Comparison of ENCODE assay signal across 30 mouse cellular contexts in the genomic region with DNA sequence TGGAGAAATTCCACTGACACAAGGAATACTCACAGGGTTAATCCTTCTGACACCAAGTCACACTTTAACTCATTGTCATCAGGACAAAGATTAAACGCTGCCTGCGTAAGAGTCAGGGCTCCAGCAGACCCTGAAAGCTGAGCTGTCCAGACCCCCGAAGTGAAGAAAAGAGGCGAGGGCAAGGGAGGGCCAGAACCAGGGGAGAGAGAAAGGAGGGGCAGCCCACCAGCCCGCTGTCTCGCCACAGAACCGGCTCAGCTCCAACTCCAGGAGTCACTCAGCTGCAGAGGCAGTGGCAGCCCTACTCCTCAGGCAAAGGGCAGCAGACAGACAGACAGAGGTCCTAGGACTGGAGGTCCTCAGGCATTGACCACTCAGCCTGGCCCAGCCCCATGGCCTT. TPM values are rescaled to one million over a fixed set of nuclear protein-coding genes. Genes with fewer than 3 reads are reported as not detected.
DNase-seq lines count a peak whose midpoint lies in the region; ATAC-seq and TF ChIP-seq lines count a peak whose summit lies in the region.
"Had no signal": no experiment of that assay in that cellular context is flagged by ENCODE, and none has a peak within 500 bp of the region (broad histone marks: within the 10 kb centered on the region; RNA-seq: fewer than 3 reads in every experiment).

A gene (plus strand): TSS at position 136 of the 400 bp plus-strand sequence.

- no peaks in the 10 kb centered on the region for H3K9me3 ChIP-seq in forebrain, postnatal 0 days (ENCODE audit: low read length)
- no peaks in the 10 kb centered on the region for H3K9me3 ChIP-seq in forebrain, embryonic 12.5 days
- H3K9me3 ChIP-seq: embryonic facial prominence, embryonic 12.5 days; G1E; limb, embryonic 12.5 days; liver, embryonic 13.5 days; midbrain, embryonic 12.5 days; stomach, embryonic 15.5 days had no signal

- no peak for DNase-seq in forebrain, postnatal 0 days
- DNase-seq in brain, embryonic 14.5 days (ENCODE audit: low read depth): no peak
- peak; percentile 59 to 76 for DNase-seq in kidney, adult 8-10 months
- peak; percentile 24 for DNase-seq in kidney, postnatal 14 days
- no peak for DNase-seq in spleen, postnatal 4 days (ENCODE audit: low spot score in 2 of 2)
- DNase-seq in lung, postnatal 25 days (ENCODE audit: low spot score): no peak
- DNase-seq: adrenal gland, postnatal 10 days; cerebellum, adult 18-20 months; cerebellum, postnatal 36 days; gastrocnemius, postnatal 14 days; heart, adult 18-20 months; liver, embryonic 13.5 days; lung, embryonic 14.5 days; lung, postnatal 4 days; right cerebral cortex, postnatal 25 days; thymus, adult 2 months had no signal

- no peaks in the 10 kb centered on the region for H3K36me3 ChIP-seq in forebrain, postnatal 0 days (ENCODE audit: insufficient read depth)
- no peaks in the 10 kb centered on the region for H3K36me3 ChIP-seq in forebrain, embryonic 12.5 days (replicated peaks)
- H3K36me3 ChIP-seq: embryonic facial prominence, embryonic 12.5 days; G1E; limb, embryonic 12.5 days; liver, embryonic 13.5 days; midbrain, embryonic 12.5 days; stomach, embryonic 15.5 days had no signal

- H3K9ac ChIP-seq in forebrain, postnatal 0 days: no peak within 1 kb of the TSS
- H3K9ac ChIP-seq in forebrain, embryonic 12.5 days: no peak within 1 kb of the TSS
- H3K9ac ChIP-seq: embryonic facial prominence, embryonic 12.5 days; limb, embryonic 12.5 days; liver, embryonic 13.5 days; lung, embryonic 14.5 days; midbrain, embryonic 12.5 days; stomach, embryonic 15.5 days had no signal

- TF ChIP-seq CTCF in forebrain, postnatal 0 days (IDR thresholded peaks at IDR 0.05; ENCODE audit: low read depth): no peak
- TF ChIP-seq CTCF in brain, embryonic 14.5 days (IDR thresholded peaks at IDR 0.05; ENCODE audit: borderline replicate concordance, extremely low read depth, insufficient read depth, insufficient read length): no peak

- no peak within 1 kb of the TSS for H3K27ac ChIP-seq in forebrain, postnatal 0 days (ENCODE audit: low read depth, low read length)
- no peak within 1 kb of the TSS for H3K27ac ChIP-seq in forebrain, embryonic 12.5 days
- H3K27ac ChIP-seq: embryonic facial prominence, embryonic 12.5 days; limb, embryonic 12.5 days; liver, embryonic 13.5 days; midbrain, embryonic 12.5 days; stomach, embryonic 15.5 days had no signal

- no peaks in the 10 kb centered on the region for H3K27me3 ChIP-seq in forebrain, postnatal 0 days (ENCODE audit: insufficient read depth, low read length)
- H3K27me3 ChIP-seq in forebrain, embryonic 12.5 days: no peaks in the 10 kb centered on the region
- H3K27me3 ChIP-seq: embryonic facial prominence, embryonic 12.5 days; limb, embryonic 12.5 days; midbrain, embryonic 12.5 days; stomach, embryonic 15.5 days had no signal

- H3K4me3 ChIP-seq in forebrain, postnatal 0 days (ENCODE audit: low read depth, low read length): no peak within 1 kb of the TSS
- no peak within 1 kb of the TSS for H3K4me3 ChIP-seq in forebrain, embryonic 12.5 days (replicated peaks)
- H3K4me3 ChIP-seq: embryonic facial prominence, embryonic 12.5 days; erythroblast, embryonic 14.5 days; limb, embryonic 12.5 days; liver, embryonic 13.5 days; midbrain, embryonic 12.5 days; stomach, embryonic 15.5 days had no signal

- no peak within 1 kb of the TSS for H3K4me2 ChIP-seq in forebrain, postnatal 0 days (ENCODE audit: low read depth)
- no peak within 1 kb of the TSS for H3K4me2 ChIP-seq in forebrain, embryonic 12.5 days
- H3K4me2 ChIP-seq: embryonic facial prominence, embryonic 12.5 days; limb, embryonic 12.5 days; liver, embryonic 13.5 days; lung, embryonic 14.5 days; midbrain, embryonic 12.5 days; stomach, embryonic 15.5 days had no signal

- TF ChIP-seq POLR2A in brain, embryonic 14.5 days (IDR thresholded peaks at IDR 0.05; ENCODE audit: borderline replicate concordance, extremely low read depth, insufficient read depth, insufficient read length, poor library complexity, severe bottlenecking): no peak

- H3K4me1 ChIP-seq in forebrain, postnatal 0 days (ENCODE audit: insufficient read depth): no peaks in the 10 kb centered on the region
- H3K4me1 ChIP-seq in forebrain, embryonic 12.5 days: no peaks in the 10 kb centered on the region
- H3K4me1 ChIP-seq: embryonic facial prominence, embryonic 12.5 days; limb, embryonic 12.5 days; liver, embryonic 13.5 days; midbrain, embryonic 12.5 days; stomach, embryonic 15.5 days had no signal

- 8% methylated on average over 7 of the region's 7 CpGs for WGBS in forebrain, postnatal 0 days
- WGBS in forebrain, embryonic 12.5 days: 11% methylated on average over 7 of the region's 7 CpGs

- no peak for ATAC-seq in forebrain, postnatal 0 days
- ATAC-seq in forebrain, embryonic 12.5 days (ENCODE audit: low FRiP score): no peak
- no peak for ATAC-seq in megakaryocyte progenitor cell, adult 5-6 weeks (replicated peaks; ENCODE audit: poor library complexity)
- ATAC-seq: activated CD4-positive, CD25-positive, alpha-beta regulatory T cell, adult 4 months; forebrain, embryonic 14.5 days; intestine, embryonic 16.5 days had no signal

RNA-seq across cellular contexts. Expression of the gene that starts here (rescaled TPM):
- total RNA-seq in forebrain, postnatal 0 days (2014; rRNA removed): 11.5 and 19.0 TPM in 2 replicates
- 13.2 and 15.5 TPM in 2 replicates for polyA plus RNA-seq in forebrain, postnatal 0 days (2015; fragmentation: Nextera tagmentation; extraction: Ambion mirVana)
- polyA plus RNA-seq in forebrain, embryonic 12.5 days (2016; fragmentation: Nextera tagmentation; extraction: Ambion mirVana): 0.70 and 0.87 TPM in 2 replicates
- 12.2 and 13.2 TPM in 2 replicates for polyA plus RNA-seq in brain, embryonic 14.5 days (2012; rRNA removed)
- not detected in 2 replicates for total RNA-seq in megakaryocyte progenitor cell, adult 5-6 weeks (2015)
- total RNA-seq in megakaryocyte progenitor cell, adult 5-6 weeks (2017): not detected in 2 replicates
- total RNA-seq: adrenal gland, postnatal 10 days; gastrocnemius, postnatal 14 days; heart, adult 18-20 months; hematopoietic stem cell, adult 5-6 weeks had no signal
- polyA plus RNA-seq: activated CD4-positive, CD25-positive, alpha-beta regulatory T cell, adult 4 months; erythroblast, embryonic 14.5 days; G1E; heart, embryonic 14.5 days; intestine, embryonic 16.5 days; limb, embryonic 12.5 days; liver, embryonic 13.5 days; lung, embryonic 14.5 days; stomach, embryonic 15.5 days; urinary bladder, adult 2 months had no signal

Comparison
In these comparisons a context has a peak if more than half of its experiments do, and no peak if none do; other contexts are left out.
1. RNA of the gene that starts here (total RNA-seq): 11.5 to 19.0 TPM in forebrain, postnatal 0 days; not detected in megakaryocyte progenitor cell, adult 5-6 weeks; every median in the first group is over 10 times any median in the second.
2. DNase-seq: peak in kidney, adult 8-10 months (2 of 2) and kidney, postnatal 14 days (single experiment); none in forebrain, postnatal 0 days (single experiment), brain, embryonic 14.5 days (single experiment), spleen, postnatal 4 days (0 of 2) and lung, postnatal 25 days (single experiment).